Mouse (Mus musculus): ENCODE results near the gene Anxa2.

The Anxa2 gene

DNA sequence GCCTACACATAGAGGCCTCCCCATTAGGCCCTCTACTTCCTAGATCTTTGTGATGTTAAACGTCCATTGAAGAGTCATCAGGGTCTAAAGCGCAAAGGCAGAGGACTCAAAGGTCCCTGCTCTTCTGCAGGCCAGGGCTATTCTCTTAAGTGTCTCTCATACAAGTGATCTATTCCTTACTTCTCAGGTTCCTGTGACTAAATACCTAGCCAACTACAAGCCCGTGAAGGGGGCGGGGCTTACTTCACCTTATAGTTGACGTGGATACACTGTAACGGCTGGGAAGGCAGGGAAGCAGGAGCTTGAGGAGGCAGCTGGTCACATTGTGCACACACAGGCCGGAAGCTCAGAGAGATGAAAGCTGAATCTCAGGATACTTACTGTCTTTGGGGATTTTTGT lies 6.5 kb downstream of the Anxa2 start:
- DNase-seq = no peak

DNA sequence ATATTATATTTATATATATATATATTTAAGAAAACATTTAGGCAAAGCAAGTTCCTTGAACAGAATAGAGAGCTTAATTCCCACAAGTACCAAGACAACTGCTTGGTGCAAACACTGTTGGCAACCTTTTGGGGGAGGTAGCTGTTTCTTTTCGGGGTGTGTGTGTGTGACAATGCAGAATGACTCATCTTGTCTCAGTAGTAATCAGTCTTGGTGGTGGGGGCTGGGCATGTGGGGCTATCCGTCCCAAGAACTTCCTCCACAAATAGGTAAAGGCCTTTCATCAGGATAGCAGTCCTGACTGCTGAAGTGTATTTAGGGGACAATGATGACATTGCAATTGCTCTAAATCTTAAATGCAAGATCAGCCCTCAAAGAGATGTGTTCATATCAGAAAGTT lies 9.6 kb downstream of the Anxa2 start:
- no peak for DNase-seq

DNA sequence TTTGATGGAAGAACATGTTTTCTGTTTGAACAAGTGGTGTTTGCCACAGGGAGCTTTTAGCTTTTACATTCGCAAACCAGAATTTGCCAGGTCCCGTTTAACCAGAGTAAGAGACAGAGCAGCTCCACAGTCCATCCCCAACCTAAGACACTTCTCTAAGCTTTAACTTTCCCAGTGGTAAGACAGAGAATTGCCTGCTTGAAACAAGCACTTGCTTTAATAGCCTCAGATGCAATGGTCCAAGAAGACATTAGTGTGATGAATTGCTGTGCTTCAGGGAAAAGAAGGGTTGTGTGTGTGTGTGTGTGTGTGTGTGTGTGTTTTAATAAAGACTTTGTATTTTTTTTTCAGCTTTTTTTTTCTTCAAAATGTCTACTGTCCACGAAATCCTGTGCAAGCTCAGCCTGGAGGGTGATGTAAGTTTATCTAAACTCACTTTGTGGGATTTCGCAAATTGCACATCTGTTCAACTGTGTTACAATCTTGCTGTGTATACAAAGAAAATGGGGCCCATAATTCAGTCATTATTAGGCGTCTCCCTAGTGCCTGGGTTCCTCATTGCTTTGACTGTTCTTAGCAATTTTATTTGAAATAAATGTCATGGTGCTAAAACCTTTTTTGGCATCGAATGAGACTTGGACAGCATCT lies 10.8 kb downstream of the Anxa2 start:
- DNase-seq = no peak

DNA sequence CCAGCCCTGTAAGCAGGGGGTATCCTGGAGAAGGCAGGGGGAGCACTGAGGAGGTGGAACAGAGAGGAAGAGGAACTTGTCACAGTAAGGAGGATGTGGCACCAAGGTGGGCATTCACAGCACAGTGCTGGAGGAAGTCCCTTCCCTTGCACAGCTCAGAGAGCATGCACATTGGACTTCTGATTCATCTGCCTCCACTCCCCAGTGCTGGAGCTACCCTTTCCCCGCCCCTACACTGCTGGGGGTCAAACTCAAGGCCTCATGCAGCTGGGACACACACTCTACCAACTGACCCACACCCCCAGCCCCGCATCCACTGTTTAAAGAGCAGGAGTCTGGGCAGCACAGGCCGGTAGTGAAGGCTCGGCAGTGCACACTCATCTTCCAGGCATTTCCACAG lies 12.7 kb downstream of the Anxa2 start:
- no peak for DNase-seq

DNA sequence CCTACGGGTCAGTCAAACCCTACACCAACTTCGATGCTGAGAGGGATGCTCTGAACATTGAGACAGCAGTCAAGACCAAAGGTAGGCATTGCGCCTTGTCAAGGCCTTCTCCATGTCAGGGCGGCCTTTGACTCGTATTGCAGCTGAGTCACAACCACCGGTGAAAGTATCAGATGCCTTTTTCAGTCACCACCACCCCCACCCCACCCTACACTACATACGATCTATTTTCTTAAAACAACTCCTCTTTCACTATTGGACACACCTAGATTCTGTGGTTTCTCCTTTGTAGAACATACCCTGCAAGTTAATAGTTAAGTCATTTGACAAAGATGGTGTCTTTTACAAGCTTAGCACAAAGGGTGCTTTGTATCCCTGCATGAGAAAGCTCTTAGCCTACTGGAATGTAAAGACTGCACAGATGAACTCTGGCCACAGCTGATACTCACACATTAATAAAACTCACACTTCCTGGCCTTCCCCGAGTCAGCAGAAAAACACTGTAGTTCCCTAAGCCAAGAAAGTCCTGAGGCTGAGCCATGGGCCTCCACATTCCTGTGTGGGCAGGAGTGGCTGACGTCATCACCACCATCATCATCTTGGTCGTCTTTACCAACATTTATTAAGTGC lies 14.0 kb downstream of the Anxa2 start:
- DNase-seq = no peak

DNA sequence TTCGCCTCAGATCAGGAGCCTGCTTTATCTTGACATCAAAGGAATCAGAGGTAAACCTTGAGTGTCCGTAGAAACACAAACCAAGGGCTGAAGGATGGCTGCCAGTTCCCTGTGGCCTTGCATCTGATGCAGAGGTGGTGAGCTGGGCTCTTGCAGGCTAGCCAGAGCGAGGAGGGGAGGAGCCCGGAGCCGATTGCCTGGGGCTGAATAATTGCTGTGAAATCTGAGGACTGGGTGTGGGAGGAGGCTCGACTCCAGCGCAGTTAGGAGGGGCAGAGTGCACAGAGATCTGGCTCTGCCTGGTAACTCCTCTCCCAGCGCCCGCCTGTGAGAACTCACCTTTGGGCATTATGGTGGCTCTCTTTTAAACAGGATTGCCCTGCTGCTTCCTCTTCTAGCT lies 15.6 kb downstream of the Anxa2 start:
- no peak for DNase-seq

DNA sequence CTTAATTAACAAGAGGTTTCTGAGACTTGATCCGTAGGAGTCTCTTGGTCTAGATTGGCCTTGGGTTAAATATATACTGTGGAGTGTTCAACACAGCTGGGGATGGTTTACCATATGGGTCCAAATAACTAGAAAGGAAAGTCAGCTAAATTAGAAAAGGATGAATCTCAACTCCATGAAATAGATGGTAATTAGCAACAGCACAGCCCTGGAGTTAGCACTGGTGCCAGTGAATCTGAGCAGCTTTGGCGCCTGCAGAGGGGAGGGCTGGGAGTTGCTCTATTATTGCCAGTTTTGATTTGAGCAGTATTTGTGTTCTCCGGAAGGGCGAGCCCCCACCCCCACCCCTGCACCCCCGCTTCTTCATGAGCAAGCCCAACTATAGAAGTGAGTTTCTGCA lies 16.9 kb downstream of the Anxa2 start:
- no peak for DNase-seq

DNA sequence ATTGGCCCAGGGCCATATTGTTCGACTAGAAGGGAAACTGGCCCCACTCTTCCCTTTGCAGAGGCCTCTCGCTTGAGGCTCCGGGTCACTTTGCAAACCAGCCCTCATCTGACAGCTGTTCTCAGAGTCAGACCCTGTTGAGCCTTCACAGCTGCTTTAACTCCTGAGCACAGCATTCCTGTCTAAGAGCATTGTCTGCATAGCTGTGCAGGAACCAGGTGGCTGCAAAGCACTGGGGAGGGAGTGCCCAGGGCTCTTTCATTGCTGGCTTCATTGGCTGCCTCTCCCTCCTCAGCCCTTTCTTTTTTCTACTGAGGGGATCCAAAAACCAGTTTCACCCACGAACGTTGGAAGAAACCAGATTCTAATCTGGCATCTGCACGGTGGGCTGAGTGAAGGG lies 17.5 kb downstream of the Anxa2 start:
- DNase-seq = peak; percentile 73 to 81

DNA sequence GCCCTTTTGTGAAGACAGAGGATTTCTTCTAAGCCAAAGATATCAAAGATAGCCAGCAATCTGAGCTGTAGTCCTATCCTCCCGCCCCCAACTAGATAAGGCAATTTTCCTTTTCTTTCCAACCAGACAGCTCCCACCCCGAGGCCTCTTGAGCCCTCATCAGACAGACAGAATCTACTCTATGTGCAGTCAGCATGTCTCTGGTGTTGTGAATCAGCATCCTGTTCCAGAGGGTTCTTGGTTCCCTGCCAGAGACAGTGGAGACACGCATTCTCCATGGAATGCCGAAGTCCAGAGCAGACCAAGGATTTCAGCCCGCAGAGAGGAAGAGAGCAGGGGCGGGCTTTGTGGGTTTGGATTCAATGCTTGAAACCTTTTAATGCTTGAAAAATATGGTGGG lies 19.3 kb downstream of the Anxa2 start:
- DNase-seq = no peak

DNA sequence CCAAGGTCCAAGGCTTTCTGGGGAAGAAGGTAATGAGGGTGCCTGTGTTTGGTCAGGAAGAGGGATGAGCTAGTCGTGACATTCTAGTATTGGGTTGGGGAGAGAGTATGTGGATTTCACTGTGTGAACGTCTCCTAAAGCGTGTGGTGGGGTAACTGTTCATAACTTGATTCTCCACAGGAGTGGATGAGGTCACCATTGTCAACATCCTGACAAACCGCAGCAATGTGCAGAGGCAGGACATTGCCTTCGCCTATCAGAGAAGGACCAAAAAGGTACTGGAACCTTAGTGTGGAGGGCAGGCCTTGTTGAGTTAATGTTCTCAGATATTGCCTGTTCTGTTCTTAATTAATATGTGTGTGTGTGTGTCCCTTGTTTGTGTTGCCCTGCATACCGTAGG lies 22.5 kb downstream of the Anxa2 start:
- no peak for DNase-seq

DNA sequence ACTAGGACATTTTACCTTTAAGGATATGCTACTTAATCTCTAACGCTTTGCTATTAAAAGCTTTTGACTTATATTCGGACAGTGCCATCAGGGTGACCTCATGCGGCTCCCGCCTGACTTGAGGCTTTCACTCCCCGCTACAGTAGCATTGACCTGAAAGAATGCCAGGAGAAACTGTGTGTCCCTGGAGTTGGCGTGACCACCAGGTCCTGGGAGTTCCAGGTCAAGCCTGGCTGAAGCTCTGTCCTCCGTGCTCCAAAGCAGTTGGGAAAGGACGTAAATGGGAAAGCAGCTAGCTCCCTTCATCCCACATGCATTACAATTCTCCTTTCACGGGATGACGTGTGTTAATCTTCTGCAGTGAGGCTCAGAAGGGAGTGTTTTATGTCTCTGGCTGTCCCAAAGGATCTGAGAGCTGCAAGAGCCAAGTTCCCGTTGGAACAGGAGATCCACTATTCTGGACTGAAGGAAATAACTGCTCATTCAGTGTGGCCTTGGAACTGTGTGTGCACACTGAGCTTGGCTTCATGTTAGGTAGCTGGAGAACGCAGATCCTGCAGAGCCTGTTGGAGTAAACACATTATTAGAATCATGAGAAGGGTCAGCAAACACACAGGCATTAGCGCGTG lies 23.9 kb downstream of the Anxa2 start:
- DNase-seq = no peak

DNA sequence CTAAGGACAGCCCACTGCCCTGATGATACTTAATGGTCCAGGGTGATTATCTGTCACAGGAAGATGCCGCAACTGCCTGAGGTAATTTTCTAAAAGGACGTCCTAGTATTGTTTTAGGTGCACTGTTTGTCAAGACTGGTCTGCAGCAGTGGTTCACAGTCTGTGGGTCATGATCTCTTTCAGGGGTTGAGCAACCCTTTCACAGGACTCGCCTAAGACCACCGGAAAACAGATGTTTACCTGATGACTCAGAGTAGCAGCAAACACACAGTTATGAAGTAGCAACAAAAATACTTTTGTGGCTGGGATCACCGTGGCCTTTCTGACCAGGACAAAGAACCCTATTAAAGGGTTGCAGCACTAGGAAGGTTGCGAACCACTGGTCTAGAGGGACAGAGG lies 24.4 kb downstream of the Anxa2 start:
- no peak for DNase-seq

DNA sequence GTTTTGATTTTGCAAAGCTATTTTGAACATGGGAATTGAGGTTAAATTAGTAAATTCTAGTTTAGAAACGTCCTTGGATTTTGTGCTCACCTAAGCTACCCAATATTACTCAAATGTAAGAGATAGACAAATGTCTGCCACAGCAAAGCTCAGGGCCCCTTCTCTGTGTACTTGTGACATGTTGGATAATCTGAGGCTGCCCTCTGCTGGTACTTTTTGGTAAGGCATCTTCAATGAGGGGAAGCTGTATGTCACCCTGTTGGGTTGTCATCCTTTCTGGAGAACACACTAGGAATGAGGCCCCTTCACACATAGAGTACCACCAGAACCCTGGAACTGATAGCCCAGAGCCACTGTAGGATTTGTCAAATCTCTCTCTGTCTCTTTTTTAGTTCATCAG lies 26.9 kb downstream of the Anxa2 start:
- DNase-seq = peak in 1 of 2 experiments; percentile 70

DNA sequence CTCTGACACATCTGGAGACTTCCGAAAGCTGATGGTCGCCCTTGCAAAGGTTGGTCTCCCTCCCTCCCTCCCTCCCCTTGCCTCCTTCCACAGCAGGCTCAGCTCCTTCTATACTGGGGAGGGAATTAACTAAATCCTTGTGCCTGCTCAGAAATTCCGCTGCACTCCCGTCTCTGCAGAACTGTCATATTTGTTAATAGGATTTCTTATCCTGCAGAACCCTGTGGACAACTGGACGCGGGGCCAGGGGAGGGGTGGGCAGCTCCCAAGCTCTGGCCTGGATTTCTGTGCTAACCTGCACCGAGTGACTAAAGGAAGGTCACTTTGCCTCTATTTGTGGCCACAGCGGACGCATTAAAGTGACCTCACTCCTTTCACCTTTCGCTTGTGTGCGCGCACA lies 30.4 kb downstream of the Anxa2 start:
- DNase-seq = no peak

DNA sequence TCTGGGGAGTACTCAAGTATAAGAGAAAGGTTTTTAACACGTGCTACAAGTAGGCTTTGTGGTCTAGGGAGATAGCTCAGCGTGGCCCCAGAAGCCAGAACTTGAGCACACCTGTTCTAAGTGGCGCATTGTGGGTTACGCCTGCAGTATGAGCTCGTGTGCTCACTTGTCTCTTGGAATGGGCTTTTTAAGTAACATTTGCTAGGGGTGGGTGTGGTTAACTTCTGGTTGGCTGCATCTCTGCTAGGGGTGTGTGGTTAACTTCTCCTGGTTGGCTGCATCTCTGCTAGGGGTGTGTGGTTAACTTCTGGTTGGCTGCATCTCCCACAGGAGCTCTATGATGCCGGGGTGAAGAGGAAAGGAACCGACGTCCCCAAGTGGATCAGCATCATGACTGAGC lies 32.7 kb downstream of the Anxa2 start:
- peak; percentile 47 to 60 for DNase-seq

DNA sequence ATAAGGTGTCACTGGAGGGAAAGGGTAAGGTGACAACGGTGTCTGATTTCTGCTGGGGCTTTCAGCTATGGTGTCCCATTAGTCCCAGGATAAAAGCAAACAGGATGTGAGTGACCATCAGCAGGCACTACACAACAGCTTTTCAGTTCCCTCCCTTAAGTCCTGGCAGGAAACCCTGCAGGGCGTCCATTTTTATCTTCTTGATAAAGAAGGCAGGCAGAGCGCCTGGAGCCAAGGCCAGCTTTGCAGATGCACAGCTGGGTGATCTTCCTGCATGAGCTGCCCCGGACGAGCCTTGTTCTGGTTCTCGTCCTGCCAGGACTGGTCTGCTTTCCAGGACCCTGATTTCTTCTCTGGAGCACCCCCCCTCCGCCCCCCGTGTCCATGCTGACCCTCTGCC lies 35.1 kb downstream of the Anxa2 start:
- no peak for DNase-seq

DNA sequence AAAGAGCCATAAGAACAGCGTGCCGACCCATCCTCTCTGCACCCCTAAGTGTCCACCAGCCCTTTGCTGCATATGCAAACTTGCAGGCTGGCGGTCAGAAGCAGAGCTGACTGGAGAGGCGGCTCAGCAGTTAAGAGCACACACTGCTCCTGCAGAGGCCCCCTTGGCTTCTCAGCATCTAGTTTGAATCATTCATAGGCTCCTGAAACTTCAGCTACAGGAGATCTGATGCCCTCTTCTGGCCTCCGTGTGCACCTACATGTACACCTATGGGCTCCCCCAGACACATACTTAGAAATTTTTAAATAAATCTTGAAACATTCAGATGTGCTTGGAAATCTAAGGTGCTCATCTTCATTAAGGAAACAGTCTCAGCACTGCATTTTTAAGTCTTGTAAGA lies 35.6 kb downstream of the Anxa2 start:
- DNase-seq = no peak

DNA sequence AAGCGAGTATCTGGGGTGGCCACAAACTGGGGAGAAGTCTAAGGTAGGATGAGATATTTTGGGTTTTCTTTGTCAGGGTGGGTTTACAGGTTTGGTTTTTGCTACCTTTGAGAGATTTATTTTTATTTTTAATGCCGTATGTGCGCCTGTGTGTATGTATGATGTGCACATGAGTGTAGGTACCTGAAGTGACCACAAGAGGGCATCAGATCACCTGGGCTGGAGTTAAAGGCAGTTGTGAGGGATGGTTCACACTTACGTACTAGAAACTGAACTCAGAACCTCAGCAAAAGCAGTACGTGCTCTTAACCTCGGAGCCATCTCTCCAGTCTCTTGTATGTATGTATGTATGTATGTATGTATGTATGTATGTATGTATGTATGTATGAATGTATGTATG lies 39.4 kb downstream of the Anxa2 start:
- DNase-seq = no peak

DNA sequence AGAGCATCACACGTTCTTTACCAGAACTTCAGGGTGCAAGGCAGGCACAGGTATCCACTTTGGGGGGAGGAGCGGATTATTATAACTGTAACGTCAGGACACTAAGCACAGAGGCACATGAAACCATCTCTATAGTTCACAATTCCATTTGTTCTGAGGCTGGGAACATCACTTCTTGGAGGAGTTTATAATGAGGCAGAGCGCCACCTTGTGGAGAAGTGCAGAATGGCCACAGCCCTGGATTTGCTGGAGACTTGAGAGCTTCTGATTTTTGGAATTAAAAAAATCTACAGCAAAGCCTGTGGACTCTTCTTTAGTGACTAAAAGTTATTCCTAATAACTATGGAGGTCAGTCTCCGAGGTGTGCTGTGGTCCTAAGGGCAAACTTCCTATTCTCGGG lies 49.1 kb downstream of the Anxa2 start:
- no peak for DNase-seq

DNA sequence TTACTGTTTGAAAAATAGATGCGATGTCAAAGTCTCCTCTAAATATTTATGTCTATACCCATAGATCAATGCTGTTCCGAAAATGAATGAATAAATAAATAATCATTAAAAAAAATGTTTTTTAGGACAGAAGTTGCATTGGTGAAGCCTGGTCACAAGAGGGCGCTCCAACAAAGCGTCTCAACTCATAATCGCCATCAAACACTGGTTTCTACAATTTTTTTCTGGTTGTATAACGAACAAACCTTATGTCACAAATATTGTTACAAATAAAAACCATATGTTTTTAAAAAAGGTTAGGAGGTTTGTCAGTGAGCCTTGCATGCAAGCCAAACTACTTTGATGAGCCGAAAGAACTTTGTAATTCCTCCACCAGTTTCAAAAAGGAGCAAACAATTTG lies 52.2 kb downstream of the Anxa2 start:
- DNase-seq = no peak

DNA sequence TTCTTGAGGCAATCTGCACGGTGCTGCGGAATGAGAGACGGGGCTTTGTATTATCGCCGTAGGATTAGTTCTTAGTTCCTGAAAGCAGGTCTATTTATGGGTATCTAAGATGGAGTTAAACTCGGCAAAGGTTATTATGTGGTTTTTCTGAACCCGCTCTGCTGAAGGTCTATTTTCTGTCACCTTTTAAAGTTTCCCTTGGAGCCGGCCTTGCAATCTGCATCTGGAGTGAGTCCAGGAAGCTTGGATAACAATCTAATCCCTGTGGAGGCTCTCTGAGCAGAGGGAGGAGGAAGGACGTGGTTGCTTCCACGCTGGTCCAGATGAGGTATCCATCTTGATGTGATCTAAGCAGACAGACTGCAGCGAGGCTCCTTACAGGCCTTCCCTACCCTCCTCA lies 53.8 kb downstream of the Anxa2 start:
- no peak for DNase-seq

DNA sequence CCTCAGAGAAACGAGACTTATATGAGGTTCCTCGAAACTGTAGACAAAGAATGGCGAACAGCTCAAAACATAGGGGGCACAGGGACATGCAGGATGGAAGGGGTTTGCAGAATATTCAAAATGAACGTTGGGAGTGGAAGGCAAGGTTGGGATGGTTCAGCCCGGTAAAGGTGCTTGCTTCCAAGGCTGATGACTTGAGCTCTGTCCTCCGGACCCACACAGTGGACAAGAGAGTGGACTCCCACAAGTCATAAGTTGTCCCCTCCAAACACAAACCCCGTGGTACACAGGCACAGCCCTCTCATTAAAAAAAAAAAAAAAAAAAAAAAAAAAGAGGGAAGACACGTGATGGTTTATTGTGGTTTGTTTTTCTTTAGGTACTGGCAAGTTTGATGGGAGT lies 54.6 kb downstream of the Anxa2 start:
- DNase-seq = no peak

DNA sequence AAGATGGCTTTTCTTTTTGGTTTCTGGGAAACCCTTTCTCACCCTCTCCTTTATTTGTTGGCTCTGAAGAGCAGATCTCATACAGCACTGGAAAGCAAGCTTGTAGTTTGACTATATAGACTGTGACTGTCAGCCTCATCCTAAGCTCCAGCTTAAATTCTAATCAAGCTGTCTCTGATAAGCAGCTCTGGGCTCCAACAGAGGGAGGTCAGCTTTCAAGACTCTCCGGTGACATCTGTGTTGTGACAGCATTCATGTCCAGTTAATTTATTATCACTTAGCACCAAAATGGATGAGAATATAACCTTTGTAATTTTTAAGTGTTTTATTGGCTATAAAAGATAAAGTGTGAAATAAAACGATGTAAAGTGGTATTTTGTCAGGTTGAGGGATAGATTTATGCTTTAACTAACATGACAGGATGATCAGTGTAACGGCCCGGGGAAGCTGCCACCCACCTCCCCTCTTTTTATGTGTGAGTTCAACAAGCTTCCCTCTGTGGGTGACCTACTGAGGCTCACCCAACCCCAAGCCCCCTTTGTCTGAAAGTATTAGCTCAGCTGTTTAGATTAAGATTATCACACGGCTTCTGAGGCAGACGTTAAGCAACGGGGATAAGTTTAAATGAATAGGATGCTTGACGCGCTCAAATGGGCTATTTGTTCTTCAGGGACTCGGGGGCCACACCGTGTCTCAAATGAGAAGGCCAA lies 58.6 kb downstream of the Anxa2 start:
- no peak for DNase-seq

DNA sequence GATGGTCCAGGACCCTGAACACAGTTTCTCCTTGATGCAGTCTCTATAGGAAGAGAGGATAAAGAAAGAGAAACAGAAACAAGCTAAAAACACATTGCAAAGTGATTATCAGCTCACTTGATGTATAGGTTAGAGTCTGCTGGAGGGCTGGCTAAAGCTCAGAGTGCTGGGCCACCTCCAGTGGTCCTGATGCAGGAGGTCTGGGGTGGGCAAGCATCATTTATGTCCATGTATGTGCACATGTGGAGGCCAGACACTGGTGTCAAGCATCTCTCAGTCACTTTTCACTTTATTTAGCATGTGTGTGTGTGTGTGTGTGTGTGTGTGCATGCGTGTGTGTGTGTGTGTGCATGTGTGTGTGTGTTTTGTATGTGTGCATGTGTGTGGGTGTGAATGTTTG lies 59.3 kb downstream of the Anxa2 start:
- DNase-seq = no peak

Measured in thymus, adult 18-20 months (tissue).